Mouse (Mus musculus): ENCODE data around the gene Cachd1. TPM values are rescaled to one million over a fixed set of nuclear protein-coding genes. Genes with fewer than 3 reads are reported as not detected.
A peak's percentile ranks its signal among the peaks of the same experiment; 100 is the strongest.

The Cachd1 gene
- polyA plus RNA-seq, 1 experiment from 2014 or later = 4.2 TPM

- Histone ChIP-seq H3K4me2 (ENCODE audit: low read depth, low read length) (no peak overlapping the region), H3K9me3 (ENCODE audit: low read length) (no peaks in the 10 kb centered on the region), H3K27ac (ENCODE audit: low read depth) (no peak overlapping the region), H3K9ac (replicated peaks) (no peak overlapping the region), H3K4me3 (ENCODE audit: low read depth, low read length) (no peak overlapping the region), H3K27me3 (ENCODE audit: insufficient read depth, low read length) (no peaks in the 10 kb centered on the region), H3K4me1 (ENCODE audit: insufficient read depth) (no peaks in the 10 kb centered on the region), H3K36me3 (replicated peaks; ENCODE audit: insufficient read depth, low read length) (no peaks in the 10 kb centered on the region)
- 64% methylated on average over 4 of the region's 4 CpGs for WGBS (ENCODE audit: insufficient replicate concordance)
- no peak for ATAC-seq
- no peak for TF ChIP-seq EP300 (IDR thresholded peaks at IDR 0.05; ENCODE audit: low read depth)
- no peak for DNase-seq
Observed at GRCm38 (mm10) chr4:101046576-101046975, 270.1 kb downstream of the Cachd1 start.

- Histone ChIP-seq H3K27ac (ENCODE audit: low read depth) (no peak overlapping the region), H3K36me3 (replicated peaks; ENCODE audit: insufficient read depth, low read length) (no peaks in the 10 kb centered on the region), H3K9me3 (ENCODE audit: low read length) (no peaks in the 10 kb centered on the region), H3K9ac (replicated peaks) (no peak overlapping the region), H3K4me1 (ENCODE audit: insufficient read depth) (no peaks in the 10 kb centered on the region), H3K4me2 (ENCODE audit: low read depth, low read length) (no peak overlapping the region), H3K4me3 (ENCODE audit: low read depth, low read length) (no peak overlapping the region), H3K27me3 (ENCODE audit: insufficient read depth, low read length) (peaks cover 5% of the 10 kb centered on the region; the same call in 1 of the 2 replicates)
- TF ChIP-seq EP300 (IDR thresholded peaks at IDR 0.05; ENCODE audit: low read depth) (no peak), CTCF (IDR thresholded peaks at IDR 0.05; ENCODE audit: low read depth) (no peak)
- no peak for ATAC-seq
- 63% methylated on average over 2 of the region's 2 CpGs for WGBS (ENCODE audit: insufficient replicate concordance)
- no peak for DNase-seq
Observed at GRCm38 (mm10) chr4:101062146-101062545, 285.7 kb downstream of the Cachd1 start.

GRCm38 (mm10) chr4:101066401-101066800 is 289.9 kb downstream of the Cachd1 start:
- H3K4me1 ChIP-seq (ENCODE audit: insufficient read depth) = no peaks in the 10 kb centered on the region; the same call in 1 of the 2 replicates
- H3K27me3 ChIP-seq (ENCODE audit: insufficient read depth, low read length) = peaks cover 29% of the 10 kb centered on the region
- WGBS (ENCODE audit: insufficient replicate concordance) = 58% methylated on average over 5 of the region's 5 CpGs
- H3K27ac ChIP-seq (ENCODE audit: low read depth) = no peak overlapping the region
- no peak for DNase-seq
- no peaks in the 10 kb centered on the region for H3K36me3 ChIP-seq (replicated peaks; ENCODE audit: insufficient read depth, low read length)
- no peak for TF ChIP-seq CTCF (IDR thresholded peaks at IDR 0.05; ENCODE audit: low read depth)
- TF ChIP-seq EP300 (IDR thresholded peaks at IDR 0.05; ENCODE audit: low read depth) = no peak
- no peaks in the 10 kb centered on the region for H3K9me3 ChIP-seq (ENCODE audit: low read length)
- no peak overlapping the region for H3K9ac ChIP-seq (replicated peaks)
- no peak overlapping the region for H3K4me2 ChIP-seq (ENCODE audit: low read depth, low read length)
- no peak for ATAC-seq
- no peak overlapping the region for H3K4me3 ChIP-seq (ENCODE audit: low read depth, low read length)

GRCm38 (mm10) chr4:101068786-101069153 is 292.3 kb downstream of the Cachd1 start, which contains the start of gene Raver2:
TSS of gene Raver2 (plus strand) at chr4:101068983.
- Histone ChIP-seq H3K27me3 (ENCODE audit: insufficient read depth, low read length) (peaks cover 34% of the 10 kb centered on the region), H3K4me3 (ENCODE audit: low read depth, low read length) (peak within 1 kb of the TSS; percentile 46), H3K9me3 (ENCODE audit: low read length) (no peaks in the 10 kb centered on the region), H3K4me1 (ENCODE audit: insufficient read depth) (no peaks in the 10 kb centered on the region; the same call in 1 of the 2 replicates), H3K27ac (ENCODE audit: low read depth) (no peak within 1 kb of the TSS), H3K4me2 (ENCODE audit: low read depth, low read length) (peak within 1 kb of the TSS; percentile 76), H3K36me3 (replicated peaks; ENCODE audit: insufficient read depth, low read length) (no peaks in the 10 kb centered on the region), H3K9ac (replicated peaks) (peak within 1 kb of the TSS; percentile 59)
- TF ChIP-seq CTCF (IDR thresholded peaks at IDR 0.05; ENCODE audit: low read depth) (0 out of 2 replicates have a peak, but pooled peaks have one; percentile 14), EP300 (IDR thresholded peaks at IDR 0.05; ENCODE audit: low read depth) (no peak)
- peak; percentile 64 for ATAC-seq
- DNase-seq = peak; percentile 46
- 5% methylated on average over 40 of the region's 54 CpGs for WGBS (ENCODE audit: insufficient replicate concordance)

- ATAC-seq = peak; percentile 15; the same call in 1 of the 2 replicates
Observed at GRCm38 (mm10) chr4:101069154-101069971, 292.9 kb downstream of the Cachd1 start.

GRCm38 (mm10) chr4:101071570-101071969 is 295.1 kb downstream of the Cachd1 start:
- Histone ChIP-seq H3K9ac (replicated peaks) (no peak overlapping the region), H3K4me1 (ENCODE audit: insufficient read depth) (no peaks in the 10 kb centered on the region; the same call in 1 of the 2 replicates), H3K4me2 (ENCODE audit: low read depth, low read length) (no peak overlapping the region), H3K27me3 (ENCODE audit: insufficient read depth, low read length) (peaks cover 34% of the 10 kb centered on the region), H3K9me3 (ENCODE audit: low read length) (no peaks in the 10 kb centered on the region), H3K36me3 (replicated peaks; ENCODE audit: insufficient read depth, low read length) (no peaks in the 10 kb centered on the region), H3K27ac (ENCODE audit: low read depth) (no peak overlapping the region), H3K4me3 (ENCODE audit: low read depth, low read length) (no peak overlapping the region)
- WGBS (ENCODE audit: insufficient replicate concordance) = 54% methylated on average over 4 of the region's 4 CpGs
- no peak for DNase-seq
- ATAC-seq = no peak
- no peak for TF ChIP-seq EP300 (IDR thresholded peaks at IDR 0.05; ENCODE audit: low read depth)
- TF ChIP-seq CTCF (IDR thresholded peaks at IDR 0.05; ENCODE audit: low read depth) = no peak

More at GRCm38 (mm10) chr4:101069154-101069971, 292.9 kb downstream of the Cachd1 start:
- no peak for TF ChIP-seq CTCF (IDR thresholded peaks at IDR 0.05; ENCODE audit: low read depth)
- no peak overlapping the region for H3K27ac ChIP-seq (ENCODE audit: low read depth)
- H3K4me2 ChIP-seq (ENCODE audit: low read depth, low read length) = peak overlapping the region; percentile 76
- peak overlapping the region; percentile 46 for H3K4me3 ChIP-seq (ENCODE audit: low read depth, low read length)
- 2% methylated on average over 54 of the region's 55 CpGs for WGBS (ENCODE audit: insufficient replicate concordance)
- DNase-seq = peak; percentile 16
- no peaks in the 10 kb centered on the region; the same call in 1 of the 2 replicates for H3K4me1 ChIP-seq (ENCODE audit: insufficient read depth)
- H3K9me3 ChIP-seq (ENCODE audit: low read length) = no peaks in the 10 kb centered on the region
- peaks cover 34% of the 10 kb centered on the region for H3K27me3 ChIP-seq (ENCODE audit: insufficient read depth, low read length)
- H3K36me3 ChIP-seq (replicated peaks; ENCODE audit: insufficient read depth, low read length) = no peaks in the 10 kb centered on the region
- peak overlapping the region; percentile 59 for H3K9ac ChIP-seq (replicated peaks)

Data from liver, postnatal 0 days (tissue).